ENCODE assay signal across 8 mouse cellular contexts in genomic region chr16:31947901-31948316, GRCm38 (mm10). TPM values are rescaled to one million over a fixed set of nuclear protein-coding genes. Genes with fewer than 3 reads are reported as not detected.
DNase-seq lines count a peak whose midpoint lies in the region; ATAC-seq lines count a peak whose summit lies in the region.

No protein-coding gene starts in this region.

- no peaks in the 10 kb centered on the region for H3K27me3 ChIP-seq in lung, embryonic 15.5 days
- H3K27me3 ChIP-seq in heart, embryonic 16.5 days (ENCODE audit: control insufficient read depth, insufficient read depth, low read length) = no peaks in the 10 kb centered on the region

- peak overlapping the region; percentile 83 for H3K9ac ChIP-seq in lung, embryonic 15.5 days
- peak overlapping the region; percentile 95 for H3K9ac ChIP-seq in heart, embryonic 16.5 days (ENCODE audit: low read length)

- no peaks in the 10 kb centered on the region for H3K9me3 ChIP-seq in lung, embryonic 15.5 days
- H3K9me3 ChIP-seq in heart, embryonic 16.5 days (replicated peaks; ENCODE audit: control insufficient read depth, low read length) = no peaks in the 10 kb centered on the region

- peak overlapping the region; percentile 60 for H3K4me2 ChIP-seq in lung, embryonic 15.5 days
- peak overlapping the region; percentile 85 for H3K4me2 ChIP-seq in heart, embryonic 16.5 days (ENCODE audit: low read depth, low read length)

- DNase-seq in cerebellum, adult 9-11 months = no peak
- no peak for DNase-seq in lung, postnatal 36 days
- no peak for DNase-seq in spleen, adult 18-20 months
- DNase-seq in frontal cortex, postnatal 10 days (ENCODE audit: low spot score in 2 of 2) = no peak

- H3K79me2 ChIP-seq in macrophage (ENCODE audit: inconsistent target) = peaks cover 83% of the 10 kb centered on the region

- peak; percentile 26 for ATAC-seq in cerebellum, adult (ENCODE audit: insufficient number of reproducible peaks, low FRiP score, low TSS enrichment)
- peak; percentile 81 for ATAC-seq in lung, embryonic 15.5 days (ENCODE audit: borderline replicate concordance, extremely low read depth, low FRiP score, low TSS enrichment)
- ATAC-seq in heart, embryonic 16.5 days (replicated peaks; ENCODE audit: extremely low read depth, insufficient read depth, low FRiP score) = peak; percentile 61

- H3K4me1 ChIP-seq in lung, embryonic 15.5 days = peaks cover 34% of the 10 kb centered on the region
- H3K4me1 ChIP-seq in heart, embryonic 16.5 days (ENCODE audit: control insufficient read depth, insufficient read depth, low read length) = peaks cover 19% of the 10 kb centered on the region

- WGBS in lung, embryonic 15.5 days = 0% methylated on average over 38 of the region's 38 CpGs
- WGBS in heart, embryonic 16.5 days = under 1% methylated on average over 38 of the region's 38 CpGs
- under 1% methylated on average over 38 of the region's 38 CpGs for WGBS in macrophage (ENCODE audit: missing documents)

- peaks cover 16% of the 10 kb centered on the region; the same call in 1 of the 2 replicates for H3K36me3 ChIP-seq in lung, embryonic 15.5 days
- H3K36me3 ChIP-seq in heart, embryonic 16.5 days (ENCODE audit: control insufficient read depth, insufficient read depth) = peaks cover 7% of the 10 kb centered on the region; the same call in 1 of the 2 replicates
- H3K36me3 ChIP-seq in macrophage (ENCODE audit: inconsistent target) = peaks cover 14% of the 10 kb centered on the region; the same call in 1 of the 2 replicates

- H3K4me3 ChIP-seq in lung, embryonic 15.5 days = peak overlapping the region; percentile 82
- peak overlapping the region; percentile 97 for H3K4me3 ChIP-seq in heart, embryonic 16.5 days (ENCODE audit: low read length)
- peak overlapping the region; percentile 98 for H3K4me3 ChIP-seq in macrophage (ENCODE audit: inconsistent target)

- peak overlapping the region; percentile 83 for H3K27ac ChIP-seq in lung, embryonic 15.5 days
- peak overlapping the region; percentile 94 for H3K27ac ChIP-seq in heart, embryonic 16.5 days (ENCODE audit: low read length)
- peak overlapping the region; percentile 96 for H3K27ac ChIP-seq in macrophage

RNA-seq across cellular contexts. Expression of gene 0610012G03Rik, which starts 0.4 kb away (rescaled TPM):
- polyA plus RNA-seq in lung, embryonic 15.5 days (2015; fragmentation: Nextera tagmentation; extraction: Ambion mirVana) = 75.7 and 77.3 TPM in 2 replicates
- 121 and 127 TPM in 2 replicates for polyA plus RNA-seq in heart, embryonic 16.5 days (2015; fragmentation: Nextera tagmentation; extraction: Ambion mirVana)
- total RNA-seq in macrophage (2018; cell fraction: chromatin; rRNA removed) = 10 to 100 TPM in 13 of 26 experiments, 1 to 10 TPM in 13; 2.1 to 31.2 (median 9.4) TPM
- 10 to 100 TPM; 43.3 to 93.4 (median 71.3) TPM for total RNA-seq in macrophage (2018; cell fraction: cytosol; rRNA removed)
- 10 to 100 TPM in 20 of 26 experiments, 1 to 10 TPM in 6; 7.3 to 54.3 (median 17.0) TPM for total RNA-seq in macrophage (2018; cell fraction: nucleus; rRNA removed)
- 30.6 to 67.1 TPM (median 53.4 TPM) in 3 replicates for polyA plus RNA-seq in macrophage (2018)

RNA-seq across cellular contexts. Expression of gene Ncbp2, which starts 0.4 kb away (rescaled TPM):
- polyA plus RNA-seq in lung, embryonic 15.5 days (2015; fragmentation: Nextera tagmentation; extraction: Ambion mirVana) = 114 TPM in 2 replicates
- 64.4 and 64.5 TPM in 2 replicates for polyA plus RNA-seq in heart, embryonic 16.5 days (2015; fragmentation: Nextera tagmentation; extraction: Ambion mirVana)
- total RNA-seq in macrophage (2018; cell fraction: chromatin; rRNA removed) = 10 to 100 TPM in 19 of 26 experiments, 1 to 10 TPM in 7; 3.5 to 39.6 (median 17.1) TPM
- 10 to 100 TPM; 24.6 to 44.5 (median 36.8) TPM for total RNA-seq in macrophage (2018; cell fraction: cytosol; rRNA removed)
- 10 to 100 TPM in 23 of 26 experiments, 1 to 10 TPM in 3; 8.0 to 44.1 (median 20.0) TPM for total RNA-seq in macrophage (2018; cell fraction: nucleus; rRNA removed)
- 39.9 to 50.1 TPM (median 49.5 TPM) in 3 replicates for polyA plus RNA-seq in macrophage (2018)

RNA-seq across cellular contexts. Expression of gene Pigz, which starts 14.3 kb away (rescaled TPM):
- 0.40 and 0.71 TPM in 2 replicates for polyA plus RNA-seq in lung, embryonic 15.5 days (2015; fragmentation: Nextera tagmentation; extraction: Ambion mirVana)
- 0.71 and 1.4 TPM in 2 replicates for polyA plus RNA-seq in heart, embryonic 16.5 days (2015; fragmentation: Nextera tagmentation; extraction: Ambion mirVana)
- total RNA-seq in macrophage (2018; cell fraction: chromatin; rRNA removed) = 10 to 100 TPM in 6 of 26 experiments, 1 to 10 TPM in 18, under 1 TPM in 2; 0.50 to 16.7 (median 5.5) TPM
- total RNA-seq in macrophage (2018; cell fraction: cytosol; rRNA removed) = 10 to 100 TPM in 8 of 26 experiments, 1 to 10 TPM in 18; 2.1 to 16.2 (median 5.9) TPM
- total RNA-seq in macrophage (2018; cell fraction: nucleus; rRNA removed) = 10 to 100 TPM in 12 of 26 experiments, 1 to 10 TPM in 13, under 1 TPM in 1; 0.38 to 24.0 (median 7.7) TPM
- 2.8 to 3.6 TPM (median 2.9 TPM) in 3 replicates for polyA plus RNA-seq in macrophage (2018)

RNA-seq across cellular contexts. Expression of gene Senp5, which starts 55.2 kb away (rescaled TPM):
- 12.2 and 13.5 TPM in 2 replicates for polyA plus RNA-seq in lung, embryonic 15.5 days (2015; fragmentation: Nextera tagmentation; extraction: Ambion mirVana)
- polyA plus RNA-seq in heart, embryonic 16.5 days (2015; fragmentation: Nextera tagmentation; extraction: Ambion mirVana) = 10.0 TPM in 2 replicates
- 100 to 1,000 TPM in 6 of 26 experiments, 10 to 100 TPM in 20; 52.4 to 113 (median 86.0) TPM for total RNA-seq in macrophage (2018; cell fraction: chromatin; rRNA removed)
- 10 to 100 TPM; 19.6 to 31.8 (median 27.9) TPM for total RNA-seq in macrophage (2018; cell fraction: cytosol; rRNA removed)
- total RNA-seq in macrophage (2018; cell fraction: nucleus; rRNA removed) = 10 to 100 TPM; 31.4 to 74.7 (median 50.0) TPM
- polyA plus RNA-seq in macrophage (2018) = 16.1 to 23.9 TPM (median 16.3 TPM) in 3 replicates

Comparison
In these comparisons a context has a peak if more than half of its experiments do, and no peak if none do; other contexts are left out.
1. ATAC-seq: peak in every context shown above with its lines; median percentile 81 in lung, embryonic 15.5 days; 61 in heart, embryonic 16.5 days; 26 in cerebellum, adult.